Mouse (Mus musculus): ENCODE results near the gene Paox. TPM values are rescaled to one million over a fixed set of nuclear protein-coding genes. Genes with fewer than 3 reads are reported as not detected.
A peak's percentile ranks its signal among the peaks of the same experiment; 100 is the strongest.

Paox gene
- polyA plus RNA-seq (2014; fragmentation: Nextera tagmentation; extraction: Ambion mirVana) = 35.5 and 39.5 TPM in 2 replicates

GRCm38 (mm10) chr7:140115583-140116328, at the start of gene Paox:
TSS of gene Paox (plus strand) at chr7:140115799.
- H3K9ac ChIP-seq (ENCODE audit: low read length) = peak within 1 kb of the TSS; percentile 65
- peak; percentile 80 for ATAC-seq (replicated peaks; ENCODE audit: low FRiP score, low TSS enrichment, low read depth)

GRCm38 (mm10) chr7:140067397-140067796, 48.2 kb upstream of the Paox start:
- Histone ChIP-seq H3K27me3 (replicated peaks; ENCODE audit: control insufficient read depth, insufficient read depth, low read length) (peaks cover 39% of the 10 kb centered on the region), H3K27ac (ENCODE audit: low read depth) (no peak overlapping the region), H3K4me2 (ENCODE audit: low read length) (no peak overlapping the region), H3K4me3 (ENCODE audit: low read depth, low read length) (no peak overlapping the region), H3K9me3 (ENCODE audit: control insufficient read depth, low read length) (no peaks in the 10 kb centered on the region), H3K36me3 (ENCODE audit: control insufficient read depth, insufficient read depth, low read length) (no peaks in the 10 kb centered on the region), H3K9ac (ENCODE audit: low read length) (no peak overlapping the region), H3K4me1 (replicated peaks; ENCODE audit: control insufficient read depth, insufficient read depth, low read length) (no peaks in the 10 kb centered on the region)
- DNase-seq (ENCODE audit: low spot score) (no peak), ATAC-seq (replicated peaks; ENCODE audit: low FRiP score, low TSS enrichment, low read depth) (no peak)
- WGBS = 67% methylated on average over 6 of the region's 6 CpGs

More at GRCm38 (mm10) chr7:140115583-140116328, at the start of gene Paox:
- DNase-seq (ENCODE audit: low spot score) = peak; percentile 67
- Histone ChIP-seq H3K27ac (ENCODE audit: low read depth) (peak within 1 kb of the TSS; percentile 71), H3K36me3 (ENCODE audit: control insufficient read depth, insufficient read depth, low read length) (peaks cover 23% of the 10 kb centered on the region), H3K4me1 (replicated peaks; ENCODE audit: control insufficient read depth, insufficient read depth, low read length) (peaks cover 4% of the 10 kb centered on the region; the same call in 1 of the 2 replicates), H3K9me3 (ENCODE audit: control insufficient read depth, low read length) (no peaks in the 10 kb centered on the region), H3K27me3 (replicated peaks; ENCODE audit: control insufficient read depth, insufficient read depth, low read length) (no peaks in the 10 kb centered on the region), H3K4me3 (ENCODE audit: low read depth, low read length) (peak within 1 kb of the TSS; percentile 77), H3K4me2 (ENCODE audit: low read length) (peak within 1 kb of the TSS; percentile 93)
- WGBS = under 1% methylated on average over 23 of the region's 23 CpGs

GRCm38 (mm10) chr7:140070042-140070711, 45.4 kb upstream of the Paox start:
- no peaks in the 10 kb centered on the region for H3K4me1 ChIP-seq (replicated peaks; ENCODE audit: control insufficient read depth, insufficient read depth, low read length)
- H3K36me3 ChIP-seq (ENCODE audit: control insufficient read depth, insufficient read depth, low read length) = no peaks in the 10 kb centered on the region
- H3K4me2 ChIP-seq (ENCODE audit: low read length) = peak overlapping the region; percentile 48
- ATAC-seq (replicated peaks; ENCODE audit: low FRiP score, low TSS enrichment, low read depth) = no peak
- H3K27ac ChIP-seq (ENCODE audit: low read depth) = no peak overlapping the region
- 28% methylated on average over 38 of the region's 39 CpGs for WGBS
- H3K9me3 ChIP-seq (ENCODE audit: control insufficient read depth, low read length) = no peaks in the 10 kb centered on the region
- peaks cover 13% of the 10 kb centered on the region; the same call in 1 of the 2 replicates for H3K27me3 ChIP-seq (replicated peaks; ENCODE audit: control insufficient read depth, insufficient read depth, low read length)
- H3K9ac ChIP-seq (ENCODE audit: low read length) = peak overlapping the region; percentile 44
- H3K4me3 ChIP-seq (ENCODE audit: low read depth, low read length) = 0 out of 2 replicates have a peak overlapping the region, but pooled peaks have one; percentile 9
- DNase-seq (ENCODE audit: low spot score) = no peak

GRCm38 (mm10) chr7:140077698-140078097, 37.9 kb upstream of the Paox start:
- no peak overlapping the region for H3K9ac ChIP-seq (ENCODE audit: low read length)
- H3K4me2 ChIP-seq (ENCODE audit: low read length) = no peak overlapping the region
- H3K27ac ChIP-seq (ENCODE audit: low read depth) = no peak overlapping the region
- peaks cover 3% of the 10 kb centered on the region; the same call in 1 of the 2 replicates for H3K4me1 ChIP-seq (replicated peaks; ENCODE audit: control insufficient read depth, insufficient read depth, low read length)
- no peak for DNase-seq (ENCODE audit: low spot score)
- no peaks in the 10 kb centered on the region for H3K36me3 ChIP-seq (ENCODE audit: control insufficient read depth, insufficient read depth, low read length)
- H3K9me3 ChIP-seq (ENCODE audit: control insufficient read depth, low read length) = no peaks in the 10 kb centered on the region
- no peak overlapping the region for H3K4me3 ChIP-seq (ENCODE audit: low read depth, low read length)
- ATAC-seq (replicated peaks; ENCODE audit: low FRiP score, low TSS enrichment, low read depth) = no peak
- peaks cover 35% of the 10 kb centered on the region for H3K27me3 ChIP-seq (replicated peaks; ENCODE audit: control insufficient read depth, insufficient read depth, low read length)
- WGBS = 73% methylated on average over 6 of the region's 6 CpGs

- H3K9ac ChIP-seq (ENCODE audit: low read length) = no peak overlapping the region
- H3K4me3 ChIP-seq (ENCODE audit: low read depth, low read length) = no peak overlapping the region
- no peaks in the 10 kb centered on the region for H3K9me3 ChIP-seq (ENCODE audit: control insufficient read depth, low read length)
- no peak for ATAC-seq (replicated peaks; ENCODE audit: low FRiP score, low TSS enrichment, low read depth)
- peaks cover 3% of the 10 kb centered on the region; the same call in 1 of the 2 replicates for H3K4me1 ChIP-seq (replicated peaks; ENCODE audit: control insufficient read depth, insufficient read depth, low read length)
- no peaks in the 10 kb centered on the region for H3K36me3 ChIP-seq (ENCODE audit: control insufficient read depth, insufficient read depth, low read length)
- peak; percentile 78 for DNase-seq (ENCODE audit: low spot score)
- peaks cover 38% of the 10 kb centered on the region for H3K27me3 ChIP-seq (replicated peaks; ENCODE audit: control insufficient read depth, insufficient read depth, low read length)
- 5% methylated on average over 5 of the region's 5 CpGs for WGBS
- H3K27ac ChIP-seq (ENCODE audit: low read depth) = no peak overlapping the region
- no peak overlapping the region for H3K4me2 ChIP-seq (ENCODE audit: low read length)
Measured at GRCm38 (mm10) chr7:140078711-140079110, 36.9 kb upstream of the Paox start.

- ATAC-seq (replicated peaks; ENCODE audit: low FRiP score, low TSS enrichment, low read depth) (peak; percentile 59; the same call in 1 of the 2 replicates), DNase-seq (ENCODE audit: low spot score) (peak; percentile 76)
- H3K4me1 ChIP-seq (replicated peaks; ENCODE audit: control insufficient read depth, insufficient read depth, low read length) = peaks cover 3% of the 10 kb centered on the region; the same call in 1 of the 2 replicates
- H3K27ac ChIP-seq (ENCODE audit: low read depth) = no peak overlapping the region
- peaks cover 38% of the 10 kb centered on the region for H3K27me3 ChIP-seq (replicated peaks; ENCODE audit: control insufficient read depth, insufficient read depth, low read length)
- H3K36me3 ChIP-seq (ENCODE audit: control insufficient read depth, insufficient read depth, low read length) = no peaks in the 10 kb centered on the region
- no peak overlapping the region for H3K9ac ChIP-seq (ENCODE audit: low read length)
- 4% methylated on average over 24 of the region's 24 CpGs for WGBS
- no peaks in the 10 kb centered on the region for H3K9me3 ChIP-seq (ENCODE audit: control insufficient read depth, low read length)
- peak overlapping the region; percentile 28 for H3K4me3 ChIP-seq (ENCODE audit: low read depth, low read length)
- H3K4me2 ChIP-seq (ENCODE audit: low read length) = peak overlapping the region; percentile 47
Measured at GRCm38 (mm10) chr7:140080503-140081156, 35.0 kb upstream of the Paox start.

- no peaks in the 10 kb centered on the region for H3K9me3 ChIP-seq (ENCODE audit: control insufficient read depth, low read length)
- no peaks in the 10 kb centered on the region for H3K36me3 ChIP-seq (ENCODE audit: control insufficient read depth, insufficient read depth, low read length)
- no peak overlapping the region for H3K27ac ChIP-seq (ENCODE audit: low read depth)
- H3K4me1 ChIP-seq (replicated peaks; ENCODE audit: control insufficient read depth, insufficient read depth, low read length) = peaks cover 3% of the 10 kb centered on the region; the same call in 1 of the 2 replicates
- 26% methylated on average over 20 of the region's 20 CpGs for WGBS
- no peak overlapping the region for H3K9ac ChIP-seq (ENCODE audit: low read length)
- peaks cover 38% of the 10 kb centered on the region for H3K27me3 ChIP-seq (replicated peaks; ENCODE audit: control insufficient read depth, insufficient read depth, low read length)
- 0 out of 2 replicates have a peak, but pooled peaks have one; percentile 33 for ATAC-seq (replicated peaks; ENCODE audit: low FRiP score, low TSS enrichment, low read depth)
- no peak overlapping the region for H3K4me2 ChIP-seq (ENCODE audit: low read length)
- H3K4me3 ChIP-seq (ENCODE audit: low read depth, low read length) = no peak overlapping the region
- DNase-seq (ENCODE audit: low spot score) = no peak
Measured at GRCm38 (mm10) chr7:140081408-140082241, 34.0 kb upstream of the Paox start.

All from intestine, embryonic 14.5 days (tissue).